Mouse (Mus musculus) midbrain, embryonic 14.5 days (tissue): ENCODE results near the gene Ccr10. TPM values are rescaled to one million over a fixed set of nuclear protein-coding genes. Genes with fewer than 3 reads are reported as not detected.

Source experiments
- ATAC-seq: fragments of 200-750 bp; cut with Nextera tagmentation; 2 replicates; pipeline ENCODE4 v1.8.0; 2017; ENCODE audit warnings: moderate number of reproducible peaks, moderate library complexity; ENCODE audit not compliant: low FRiP score, low TSS enrichment
- DNase-seq: peaks from one replicate; pipeline ENCODE4 v3.0.0-alpha.2; 2015
- H3K27ac ChIP-seq: fragments of 300-500 bp; sonication (generic); replicated peaks from 2 replicates; pipeline ENCODE4 v1.5.1; 2014; ENCODE audit warnings: mild to moderate bottlenecking, low read depth, low read length, moderate library complexity
- H3K27me3 ChIP-seq: fragments of 300-500 bp; sonication (generic); 2 replicates; pipeline ENCODE4 v1.6.1; 2014; ENCODE audit warnings: low read length, control low read depth, mixed read lengths; ENCODE audit not compliant: control insufficient read depth, insufficient read depth
- H3K36me3 ChIP-seq: fragments of 300-500 bp; sonication (generic); 2 replicates; pipeline ENCODE4 v1.6.1; 2014; ENCODE audit warnings: low read length, control low read depth; ENCODE audit not compliant: control insufficient read depth, insufficient read depth
- H3K4me1 ChIP-seq: fragments of 300-500 bp; sonication (generic); 2 replicates; pipeline ENCODE4 v1.6.1; 2014; ENCODE audit warnings: mild to moderate bottlenecking, antibody characterized with exemption, low read length, control low read depth; ENCODE audit not compliant: control insufficient read depth, insufficient read depth
- H3K4me2 ChIP-seq: fragments of 300-500 bp; sonication (generic); 2 replicates; pipeline ENCODE4 v1.6.1; 2014; ENCODE audit warnings: mild to moderate bottlenecking, low read length, moderate library complexity
- H3K4me3 ChIP-seq: fragments of 300-500 bp; sonication (generic); replicated peaks from 2 replicates; pipeline ENCODE4 v1.5.1; 2014; ENCODE audit warnings: low read depth, low read length
- H3K9ac ChIP-seq: fragments of 300-500 bp; sonication (generic); replicated peaks from 2 replicates; pipeline ENCODE4 v1.6.1; 2014; ENCODE audit warnings: mild to moderate bottlenecking, low read length, moderate library complexity
- H3K9me3 ChIP-seq: fragments of 300-500 bp; sonication (generic); 2 replicates; pipeline ENCODE4 v1.6.1; 2016; ENCODE audit warnings: low read length, control low read depth, mixed read lengths; ENCODE audit not compliant: control insufficient read depth
- WGBS: fragments of 180-500 bp; shearing (Covaris S2); extraction: QIAGEN DNeasy Blood & Tissue Kit; methylation state at CpG from one replicate; pipeline ENCODE4 v1.1.7; 2014; 5-methylcytosine and 5-hydroxymethylcytosine counted together
- polyA plus RNA-seq: library from polyadenylated mRNA; unstranded; fragments of >200 nt; fragmentation: Nextera tagmentation; extraction: Ambion mirVana; gene quantifications from 2 replicates; pipeline ENCODE4 v1.2.1, GENCODE M21; 2014

Gene Ccr10
- polyA plus RNA-seq, 1 experiment from 2014 or later, result not detected

DNA sequence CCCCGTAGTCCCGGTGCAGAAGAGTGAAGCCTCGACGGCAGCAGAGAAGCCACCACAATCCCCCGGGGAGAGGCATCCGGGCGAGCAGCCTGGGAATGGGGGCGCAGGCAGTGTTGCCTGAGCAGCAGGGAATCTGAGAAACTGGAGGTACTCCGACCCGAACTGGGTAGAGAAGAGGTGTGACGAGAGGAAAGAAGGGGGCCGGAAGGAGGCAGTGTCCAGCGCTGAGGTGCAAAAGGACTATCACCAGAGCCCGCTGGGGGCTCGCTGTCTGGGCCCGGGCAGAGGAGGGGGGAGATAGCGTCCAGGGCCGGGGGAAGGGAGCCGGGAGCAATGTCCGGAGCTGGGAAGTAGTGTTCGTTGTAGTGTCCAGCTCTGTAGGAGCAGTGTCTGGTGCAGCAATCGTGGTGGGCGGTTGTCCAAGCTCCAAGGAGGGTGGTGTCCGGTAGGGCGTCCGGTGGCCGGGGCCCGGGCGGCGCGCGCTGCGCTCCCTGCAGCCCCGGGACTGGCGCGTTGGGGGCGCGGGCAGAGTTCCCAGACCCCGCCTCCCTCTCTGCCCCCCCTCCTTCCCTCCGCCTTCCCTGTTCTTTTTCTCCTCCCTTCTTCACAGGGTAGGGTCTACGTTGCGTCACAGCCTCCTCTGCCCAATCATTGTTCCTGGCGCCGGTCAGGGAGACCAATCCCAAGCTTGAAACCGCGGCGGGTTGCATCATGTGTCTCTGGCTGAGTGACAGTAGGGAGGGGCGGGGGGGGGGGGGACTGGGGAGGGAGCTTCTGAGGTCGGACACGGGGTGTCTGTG lies 4.2 kb downstream of the Ccr10 start, which contains the start of gene Plekhh3:
TSS of gene Plekhh3 (minus strand) at position 541 of the 800 bp plus-strand sequence.
- peak within 1 kb of the TSS; percentile 62 for H3K4me3 ChIP-seq
- peak within 1 kb of the TSS; percentile 75 for H3K27ac ChIP-seq
- H3K4me2 ChIP-seq, result peak within 1 kb of the TSS; percentile 81
- H3K36me3 ChIP-seq, result peaks cover 15% of the 10 kb centered on the region; the same call in 1 of the 2 replicates
- DNase-seq (peak; percentile 98), ATAC-seq (peak; percentile 94)
- WGBS, result under 1% methylated on average over 41 of the region's 50 CpGs
- no peaks in the 10 kb centered on the region for H3K9me3 ChIP-seq
- peaks cover 54% of the 10 kb centered on the region for H3K27me3 ChIP-seq
- peaks cover 48% of the 10 kb centered on the region for H3K4me1 ChIP-seq
- peak within 1 kb of the TSS; percentile 64 for H3K9ac ChIP-seq

DNA sequence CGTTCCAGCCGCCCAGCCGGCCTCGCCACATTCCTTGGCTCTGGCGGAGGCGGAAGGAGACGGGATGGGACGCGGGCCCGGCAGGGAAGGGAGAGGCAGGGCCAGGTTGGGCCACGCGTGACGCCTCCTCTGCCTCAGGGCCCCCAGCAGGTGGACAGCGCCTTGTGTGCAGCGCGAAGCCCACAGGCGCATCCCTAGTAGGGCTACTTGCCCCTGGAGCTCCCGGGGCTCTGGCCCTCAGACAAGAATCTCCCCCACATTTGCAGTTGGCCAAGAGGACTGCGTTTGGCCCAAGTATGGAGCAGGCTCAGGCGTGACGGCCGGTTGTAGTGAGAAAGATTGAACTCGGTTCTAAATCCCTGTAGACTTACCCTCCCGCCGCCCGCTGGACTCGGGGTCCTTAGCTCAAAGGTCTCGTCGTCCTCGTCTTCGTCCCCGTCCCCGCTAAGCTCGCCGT lies 4.9 kb downstream of the Ccr10 start, which contains the start of gene Cntnap1:
TSS of gene Cntnap1 (plus strand) at position 170 of the 457 bp plus-strand sequence.
- under 1% methylated on average over 35 of the region's 35 CpGs for WGBS
- peaks cover 19% of the 10 kb centered on the region for H3K36me3 ChIP-seq
- peak within 1 kb of the TSS; percentile 64 for H3K9ac ChIP-seq
- no peak for DNase-seq
- H3K27ac ChIP-seq, result peak within 1 kb of the TSS; percentile 75
- H3K4me1 ChIP-seq, result peaks cover 48% of the 10 kb centered on the region
- peaks cover 56% of the 10 kb centered on the region for H3K27me3 ChIP-seq
- ATAC-seq, result no peak
- H3K4me2 ChIP-seq, result peak within 1 kb of the TSS; percentile 81
- H3K9me3 ChIP-seq, result no peaks in the 10 kb centered on the region
- H3K4me3 ChIP-seq, result peak within 1 kb of the TSS; percentile 62

DNA sequence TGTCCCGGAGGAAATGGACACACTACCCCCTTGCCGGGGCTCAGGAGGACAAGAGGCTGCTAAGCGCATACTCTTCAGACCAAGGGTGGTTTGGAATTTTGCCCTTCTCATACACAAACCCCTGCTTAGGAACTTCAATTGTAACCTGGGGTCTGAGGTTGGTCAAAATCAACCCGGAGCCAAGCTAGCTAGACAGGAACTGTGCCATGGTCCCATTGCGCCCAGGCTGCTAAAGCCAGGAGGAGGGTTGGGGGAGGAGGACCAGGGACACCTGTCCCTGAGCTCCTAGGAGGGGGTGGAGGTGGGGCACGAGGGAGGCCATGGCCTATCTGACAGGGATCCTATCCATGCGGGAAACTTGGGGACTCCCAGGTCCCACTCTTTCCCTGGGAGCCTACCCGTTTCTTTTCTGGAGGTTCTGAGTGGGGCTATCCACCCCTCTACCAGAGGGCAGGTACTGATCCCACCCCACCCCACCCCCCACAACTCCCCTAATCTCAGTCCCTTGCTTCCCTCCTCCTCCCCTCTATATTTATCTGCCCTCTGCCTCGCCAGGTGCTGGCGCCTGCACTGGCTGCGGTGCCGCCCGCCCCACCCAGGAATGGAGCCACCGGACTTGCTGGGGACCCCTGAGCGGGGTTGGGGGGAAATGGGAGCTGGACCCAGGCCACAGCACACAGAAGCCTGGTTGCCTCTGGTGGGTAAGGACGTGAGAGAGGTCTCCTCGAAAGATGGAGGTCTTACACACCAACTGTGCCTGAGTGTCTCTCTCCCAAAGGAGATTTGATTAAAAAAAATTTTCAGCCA lies 5.7 kb downstream of the Ccr10 start:
- 16% methylated on average over 17 of the region's 17 CpGs for WGBS
- peaks cover 28% of the 10 kb centered on the region for H3K36me3 ChIP-seq
- peak overlapping the region; percentile 64; the same call in 1 of the 2 replicates for H3K9ac ChIP-seq
- H3K4me1 ChIP-seq, result peaks cover 45% of the 10 kb centered on the region
- H3K4me3 ChIP-seq, result peak overlapping the region; percentile 62
- peak overlapping the region; percentile 81 for H3K4me2 ChIP-seq
- no peak for DNase-seq
- no peaks in the 10 kb centered on the region for H3K9me3 ChIP-seq
- no peak for ATAC-seq
- peaks cover 59% of the 10 kb centered on the region for H3K27me3 ChIP-seq
- no peak overlapping the region for H3K27ac ChIP-seq

DNA sequence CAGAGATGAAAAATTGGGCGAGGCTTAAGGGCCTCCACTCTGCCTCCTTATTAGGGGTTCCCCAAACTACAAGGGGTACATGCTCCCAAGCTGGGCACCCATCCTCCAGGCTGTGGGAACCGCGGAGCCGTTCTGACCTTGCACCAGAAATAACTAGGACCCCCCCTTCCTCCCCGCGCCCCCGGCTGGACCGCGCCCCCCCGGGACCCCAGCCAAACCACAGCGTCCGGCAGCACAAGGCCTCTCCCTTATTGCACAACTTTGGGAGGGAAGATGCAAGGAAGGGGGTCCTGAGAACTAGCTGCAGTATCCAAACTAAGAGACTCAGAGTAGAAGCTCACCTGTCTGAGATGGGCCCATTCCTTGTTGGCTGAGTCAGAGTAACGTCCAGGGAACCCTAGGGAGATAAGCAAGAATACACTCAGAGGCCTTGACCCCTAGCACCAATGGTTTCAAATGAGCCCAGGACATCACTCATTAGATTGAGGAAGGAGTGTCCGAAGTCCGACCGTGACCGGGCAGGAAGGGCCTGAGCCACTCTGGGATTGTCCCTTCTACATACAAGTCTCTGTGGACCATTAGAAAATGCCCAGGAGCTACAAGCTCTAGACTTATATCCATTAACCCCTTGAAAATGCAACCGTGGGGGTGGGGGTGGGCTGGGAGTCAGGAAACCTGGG lies 6.8 kb downstream of the Ccr10 start:
- ATAC-seq, result no peak
- H3K36me3 ChIP-seq, result peaks cover 37% of the 10 kb centered on the region
- peaks cover 40% of the 10 kb centered on the region for H3K4me1 ChIP-seq
- peak overlapping the region; percentile 81; the same call in 1 of the 2 replicates for H3K4me2 ChIP-seq
- 61% methylated on average over 18 of the region's 18 CpGs for WGBS
- no peak overlapping the region; the same call in 1 of the 2 replicates for H3K9ac ChIP-seq
- no peak overlapping the region for H3K27ac ChIP-seq
- no peak for DNase-seq
- H3K9me3 ChIP-seq, result no peaks in the 10 kb centered on the region
- 0 out of 2 replicates have a peak overlapping the region, but pooled peaks have one; percentile 4 for H3K4me3 ChIP-seq
- peaks cover 66% of the 10 kb centered on the region for H3K27me3 ChIP-seq

DNA sequence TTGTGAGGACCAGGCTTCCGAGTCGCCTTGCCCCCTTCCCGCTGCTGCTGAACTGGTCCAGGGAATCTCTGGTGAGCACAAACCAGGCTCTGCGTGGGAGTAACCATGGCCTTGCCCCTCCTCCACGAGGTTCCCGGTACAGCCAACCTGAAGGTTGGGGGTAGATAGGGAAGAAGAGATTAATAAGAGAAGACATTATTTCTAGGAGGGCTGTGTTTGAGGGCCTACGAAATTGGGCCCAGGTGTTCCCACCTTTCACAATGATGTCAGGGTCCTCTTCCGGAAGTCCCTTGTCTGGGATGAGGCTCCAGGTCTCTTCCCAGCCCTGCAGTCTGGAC lies 7.3 kb downstream of the Ccr10 start:
- peaks cover 35% of the 10 kb centered on the region for H3K4me1 ChIP-seq
- 53% methylated on average over 8 of the region's 8 CpGs for WGBS

DNA sequence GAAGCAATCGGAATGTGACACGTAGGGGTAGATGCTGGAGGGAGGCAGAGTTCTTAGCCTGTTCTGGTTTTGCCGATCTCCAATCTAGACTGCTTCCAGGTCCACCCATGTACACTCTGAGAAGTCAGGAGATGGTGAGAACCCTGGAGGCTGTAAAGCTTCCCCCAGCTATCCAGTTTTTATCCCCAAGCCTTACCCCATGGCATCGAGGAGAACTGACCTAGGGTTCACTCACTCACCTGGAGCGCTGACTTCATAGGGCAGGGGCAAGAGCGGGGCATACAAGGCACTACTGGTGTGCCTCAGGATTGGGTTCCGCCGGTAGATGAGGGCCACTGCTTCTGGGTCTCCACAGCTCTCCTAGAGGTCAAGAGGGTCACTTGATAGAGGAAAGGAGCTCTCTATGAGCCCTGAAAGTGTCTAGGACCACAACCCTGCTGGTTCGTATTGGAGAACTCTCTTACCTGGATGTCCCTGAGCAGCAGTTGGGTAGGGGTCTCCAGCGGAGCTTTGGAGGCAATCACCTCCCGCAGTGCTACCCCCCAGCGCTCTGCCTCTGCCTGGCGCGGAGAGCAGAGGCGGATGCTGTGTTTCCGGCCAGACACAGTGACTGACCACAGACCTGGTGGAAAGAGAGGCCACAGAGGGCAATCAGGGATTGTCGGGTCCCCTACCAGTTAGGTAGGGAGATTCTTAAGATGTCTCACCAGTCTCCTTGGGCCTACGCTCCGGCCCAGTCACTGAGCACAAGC lies 7.9 kb downstream of the Ccr10 start:
- Histone ChIP-seq H3K27me3 (peaks cover 74% of the 10 kb centered on the region), H3K4me3 (no peak overlapping the region), H3K9me3 (no peaks in the 10 kb centered on the region), H3K9ac (no peak overlapping the region), H3K36me3 (peaks cover 40% of the 10 kb centered on the region), H3K4me1 (peaks cover 31% of the 10 kb centered on the region), H3K27ac (no peak overlapping the region), H3K4me2 (no peak overlapping the region)
- no peak for ATAC-seq
- WGBS, result 43% methylated on average over 19 of the region's 19 CpGs
- DNase-seq, result no peak

More for the DNA sequence above, 7.3 kb downstream of the Ccr10 start:
- Histone ChIP-seq H3K4me2 (no peak overlapping the region), H3K27me3 (peaks cover 69% of the 10 kb centered on the region), H3K36me3 (peaks cover 40% of the 10 kb centered on the region), H3K9me3 (no peaks in the 10 kb centered on the region), H3K27ac (no peak overlapping the region), H3K9ac (no peak overlapping the region), H3K4me3 (no peak overlapping the region)
- no peak for ATAC-seq
- DNase-seq, result no peak

DNA sequence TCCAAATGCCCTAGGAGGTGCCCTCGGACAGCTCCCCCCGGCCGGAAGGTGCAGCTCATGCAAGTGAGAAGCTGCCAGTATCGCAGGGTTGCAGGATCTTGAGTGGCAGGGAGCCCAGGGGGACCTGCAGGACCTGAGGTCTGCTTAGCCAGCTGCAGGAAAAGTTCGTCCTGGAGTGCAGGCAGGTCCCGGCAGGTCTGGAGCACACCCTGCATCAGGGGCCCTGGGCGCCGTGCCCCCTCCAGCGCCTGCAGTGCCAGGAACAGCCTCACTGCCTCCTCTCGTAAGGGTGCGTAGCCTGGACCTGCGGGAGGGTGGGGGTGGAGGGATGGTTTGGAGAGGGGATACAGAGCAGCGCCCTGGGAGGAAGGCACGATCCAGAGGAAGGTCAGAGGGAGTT lies 8.9 kb downstream of the Ccr10 start:
- peaks cover 49% of the 10 kb centered on the region for H3K36me3 ChIP-seq
- no peak for DNase-seq
- H3K4me1 ChIP-seq, result peaks cover 23% of the 10 kb centered on the region
- no peak overlapping the region for H3K4me2 ChIP-seq
- H3K9ac ChIP-seq, result no peak overlapping the region
- H3K27ac ChIP-seq, result no peak overlapping the region
- WGBS, result 54% methylated on average over 14 of the region's 14 CpGs
- H3K27me3 ChIP-seq, result peaks cover 75% of the 10 kb centered on the region
- H3K4me3 ChIP-seq, result no peak overlapping the region
- no peaks in the 10 kb centered on the region for H3K9me3 ChIP-seq
- no peak for ATAC-seq
